Mouse (Mus musculus): ENCODE measurements at regions not wholly inside any gene's neighbourhood (a gene's known extent, or its start where the extent isn't known, plus 50 kb on each side); places are given as distances from the start of the nearest gene placed in this dataset.

GRCm38 (mm10) chr16:5507261-5507660 is 251.5 kb upstream of the Eef2kmt start:
- in situ Hi-C loops (cut with MboI; ENCODE audit: low sequenced_read_pairs in 2 of 2, unreplicated experiment in 2 of 2), result no loop called here
- Histone ChIP-seq H3K27ac (ENCODE audit: insufficient read depth, low read depth, low read length, poor library complexity, severe bottlenecking) (no peak overlapping the region), H3K4me3 (ENCODE audit: insufficient read depth in 1 of 2, low read depth in 1 of 2, low read length in 2 of 2, poor library complexity in 1 of 2, severe bottlenecking in 1 of 2) (no peak overlapping the region), H3K36me3 (ENCODE audit: control insufficient read depth, insufficient read depth, low read length, poor library complexity, severe bottlenecking) (no peaks in the 10 kb centered on the region), H3K4me1 (ENCODE audit: control insufficient read depth in 2 of 2, insufficient read depth in 2 of 2, low read length in 2 of 2, poor library complexity in 1 of 2) (no peaks in the 10 kb centered on the region), H3K9ac (ENCODE audit: insufficient read depth, low read depth, low read length, poor library complexity, severe bottlenecking) (no peak overlapping the region), H3K9me3 (ENCODE audit: control insufficient read depth, insufficient read depth, low read depth, low read length) (no peaks in the 10 kb centered on the region)
- DNase-seq (ENCODE audit: low read depth, low spot score), result no peak
- no peak for TF ChIP-seq MAFK (IDR thresholded peaks at IDR 0.05; ENCODE audit: insufficient read depth, low read depth, low read length)
- TF ChIP-seq HCFC1 (IDR thresholded peaks at IDR 0.05; ENCODE audit: borderline replicate concordance, insufficient read depth, low read length), result no peak
- TF ChIP-seq ZC3H11A (IDR thresholded peaks at IDR 0.05; ENCODE audit: borderline replicate concordance, low read depth, low read length), result no peak
- no peak for TF ChIP-seq CHD2 (IDR thresholded peaks at IDR 0.05; ENCODE audit: low read depth, low read length)
- no peak for TF ChIP-seq ZNF384 (IDR thresholded peaks at IDR 0.05; ENCODE audit: low read depth, low read length)

DNA sequence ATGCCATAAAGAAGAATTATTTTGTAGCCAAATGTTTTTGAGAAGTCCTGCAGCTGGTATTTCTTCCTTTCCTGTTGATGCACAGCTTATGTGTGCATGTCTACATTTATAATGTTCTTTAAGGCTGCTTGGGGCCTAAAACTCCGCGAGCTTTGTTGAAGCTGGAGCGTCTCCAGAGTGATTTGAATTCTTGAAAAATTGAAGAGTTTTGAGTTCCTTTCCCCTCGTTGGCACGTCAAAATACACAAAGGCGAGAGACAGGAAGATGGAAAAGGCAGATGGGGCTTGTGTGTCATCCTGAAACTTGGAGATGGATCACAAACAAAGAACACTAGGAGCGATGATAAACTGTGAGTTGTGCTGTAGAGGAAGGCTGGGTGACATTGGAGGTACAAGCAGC is 246.2 kb upstream of the Eef2kmt start:
- Histone ChIP-seq H3K4me1 (ENCODE audit: control insufficient read depth in 2 of 2, insufficient read depth in 2 of 2, low read length in 2 of 2, poor library complexity in 1 of 2) (no peaks in the 10 kb centered on the region), H3K27ac (ENCODE audit: insufficient read depth, low read depth, low read length, poor library complexity, severe bottlenecking) (no peak overlapping the region), H3K36me3 (ENCODE audit: control insufficient read depth, insufficient read depth, low read length, poor library complexity, severe bottlenecking) (no peaks in the 10 kb centered on the region), H3K9me3 (ENCODE audit: control insufficient read depth, insufficient read depth, low read depth, low read length) (no peaks in the 10 kb centered on the region), H3K4me3 (ENCODE audit: insufficient read depth in 1 of 2, low read depth in 1 of 2, low read length in 2 of 2, poor library complexity in 1 of 2, severe bottlenecking in 1 of 2) (no peak overlapping the region), H3K9ac (ENCODE audit: insufficient read depth, low read depth, low read length, poor library complexity, severe bottlenecking) (no peak overlapping the region)
- no peak for TF ChIP-seq MAFK (IDR thresholded peaks at IDR 0.05; ENCODE audit: insufficient read depth, low read depth, low read length)
- TF ChIP-seq CHD2 (IDR thresholded peaks at IDR 0.05; ENCODE audit: low read depth, low read length), result no peak
- TF ChIP-seq ZNF384 (IDR thresholded peaks at IDR 0.05; ENCODE audit: low read depth, low read length), result no peak
- no peak for TF ChIP-seq ZC3H11A (IDR thresholded peaks at IDR 0.05; ENCODE audit: borderline replicate concordance, low read depth, low read length)
- TF ChIP-seq HCFC1 (IDR thresholded peaks at IDR 0.05; ENCODE audit: borderline replicate concordance, insufficient read depth, low read length), result no peak
- no peak for DNase-seq (ENCODE audit: low read depth, low spot score)
- in situ Hi-C loops (cut with MboI; ENCODE audit: low sequenced_read_pairs in 2 of 2, unreplicated experiment in 2 of 2), result no loop called here

DNA sequence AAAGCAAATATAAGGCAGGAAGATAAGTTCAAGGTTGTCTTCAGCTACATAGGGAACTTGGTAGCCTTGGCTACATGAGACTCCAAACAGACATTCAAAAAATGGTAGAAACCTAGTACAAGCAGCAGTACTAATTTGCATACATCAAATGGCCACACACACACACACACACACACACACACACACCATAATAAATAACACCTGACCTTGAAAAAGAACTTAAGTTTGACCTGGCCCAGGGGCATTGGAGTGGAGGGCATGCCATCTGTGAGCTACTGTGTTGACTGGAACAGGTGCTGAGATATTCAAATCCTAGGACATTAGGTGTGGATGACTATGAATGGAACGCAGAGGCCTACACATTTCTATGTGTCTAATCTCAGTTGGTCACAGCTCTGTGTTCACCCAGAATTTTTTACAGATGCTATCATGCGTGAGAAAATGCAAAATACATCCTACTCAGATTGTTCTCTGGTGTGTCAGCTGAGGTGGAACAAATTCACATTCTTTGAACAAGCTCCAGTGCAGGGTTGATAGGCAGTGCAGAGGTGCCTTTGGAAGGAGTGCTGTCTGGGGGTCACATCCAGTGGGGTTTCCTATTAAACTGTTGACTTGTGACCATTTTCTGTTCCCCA is 240.4 kb upstream of the Eef2kmt start:
- no peaks in the 10 kb centered on the region for H3K9me3 ChIP-seq (ENCODE audit: control insufficient read depth, insufficient read depth, low read depth, low read length)
- H3K9ac ChIP-seq (ENCODE audit: insufficient read depth, low read depth, low read length, poor library complexity, severe bottlenecking), result no peak overlapping the region
- no peak overlapping the region for H3K27ac ChIP-seq (ENCODE audit: insufficient read depth, low read depth, low read length, poor library complexity, severe bottlenecking)
- in situ Hi-C loops (cut with MboI; ENCODE audit: low sequenced_read_pairs in 2 of 2, unreplicated experiment in 2 of 2), result no loop called here
- peaks cover 0 to 3% of the 10 kb centered on the region in 2 experiments; a peak in 1 of 4 replicates for H3K4me1 ChIP-seq (ENCODE audit: control insufficient read depth in 2 of 2, insufficient read depth in 2 of 2, low read length in 2 of 2, poor library complexity in 1 of 2)
- no peak for DNase-seq (ENCODE audit: low read depth, low spot score)
- H3K4me3 ChIP-seq (ENCODE audit: insufficient read depth in 1 of 2, low read depth in 1 of 2, low read length in 2 of 2, poor library complexity in 1 of 2, severe bottlenecking in 1 of 2), result no peak overlapping the region
- TF ChIP-seq ZNF384 (IDR thresholded peaks at IDR 0.05; ENCODE audit: low read depth, low read length) (no peak), ZC3H11A (IDR thresholded peaks at IDR 0.05; ENCODE audit: borderline replicate concordance, low read depth, low read length) (no peak)
- no peaks in the 10 kb centered on the region for H3K36me3 ChIP-seq (ENCODE audit: control insufficient read depth, insufficient read depth, low read length, poor library complexity, severe bottlenecking)

DNA sequence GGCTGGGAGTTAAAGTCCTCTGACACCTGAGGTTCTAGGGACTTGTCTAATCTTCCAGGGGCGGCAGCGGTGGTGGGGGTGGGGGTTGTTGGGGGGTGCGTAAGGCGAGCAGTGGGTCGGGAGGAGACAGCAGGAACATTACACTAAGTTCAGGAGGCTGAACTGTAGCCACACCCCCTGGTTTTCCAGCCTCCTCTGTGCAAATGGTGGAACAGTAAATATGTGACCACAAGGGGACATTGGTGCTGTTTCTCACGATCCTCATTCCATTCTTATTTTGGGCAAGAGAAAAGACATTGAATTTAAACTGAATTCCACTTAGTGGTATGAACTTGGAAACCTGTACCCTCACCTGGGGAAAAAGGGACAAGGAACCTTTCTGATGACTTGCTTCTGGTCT is 237.6 kb upstream of the Eef2kmt start:
- H3K4me1 ChIP-seq (ENCODE audit: control insufficient read depth in 2 of 2, insufficient read depth in 2 of 2, low read length in 2 of 2, poor library complexity in 1 of 2), result peaks cover 0 to 3% of the 10 kb centered on the region in 2 experiments; a peak in 1 of 4 replicates
- no peaks in the 10 kb centered on the region for H3K36me3 ChIP-seq (ENCODE audit: control insufficient read depth, insufficient read depth, low read length, poor library complexity, severe bottlenecking)
- no peak overlapping the region for H3K9ac ChIP-seq (ENCODE audit: insufficient read depth, low read depth, low read length, poor library complexity, severe bottlenecking)
- no peak for DNase-seq (ENCODE audit: low read depth, low spot score)
- in situ Hi-C loops (cut with MboI; ENCODE audit: low sequenced_read_pairs in 2 of 2, unreplicated experiment in 2 of 2), result no loop called here
- H3K4me3 ChIP-seq (ENCODE audit: insufficient read depth in 1 of 2, low read depth in 1 of 2, low read length in 2 of 2, poor library complexity in 1 of 2, severe bottlenecking in 1 of 2), result no peak overlapping the region
- H3K9me3 ChIP-seq (ENCODE audit: control insufficient read depth, insufficient read depth, low read depth, low read length), result no peaks in the 10 kb centered on the region
- no peak overlapping the region for H3K27ac ChIP-seq (ENCODE audit: insufficient read depth, low read depth, low read length, poor library complexity, severe bottlenecking)
- TF ChIP-seq ZC3H11A (IDR thresholded peaks at IDR 0.05; ENCODE audit: borderline replicate concordance, low read depth, low read length) (no peak), ZNF384 (IDR thresholded peaks at IDR 0.05; ENCODE audit: low read depth, low read length) (no peak), MAFK (IDR thresholded peaks at IDR 0.05; ENCODE audit: insufficient read depth, low read depth, low read length) (no peak), HCFC1 (IDR thresholded peaks at IDR 0.05; ENCODE audit: borderline replicate concordance, insufficient read depth, low read length) (no peak), CHD2 (IDR thresholded peaks at IDR 0.05; ENCODE audit: low read depth, low read length) (no peak)

- TF ChIP-seq HCFC1 (IDR thresholded peaks at IDR 0.05; ENCODE audit: borderline replicate concordance, insufficient read depth, low read length) (no peak), CHD2 (IDR thresholded peaks at IDR 0.05; ENCODE audit: low read depth, low read length) (no peak), MAFK (IDR thresholded peaks at IDR 0.05; ENCODE audit: insufficient read depth, low read depth, low read length) (no peak), ZNF384 (IDR thresholded peaks at IDR 0.05; ENCODE audit: low read depth, low read length) (no peak), ZC3H11A (IDR thresholded peaks at IDR 0.05; ENCODE audit: borderline replicate concordance, low read depth, low read length) (no peak)
- Histone ChIP-seq H3K36me3 (ENCODE audit: control insufficient read depth, insufficient read depth, low read length, poor library complexity, severe bottlenecking) (no peaks in the 10 kb centered on the region), H3K27ac (ENCODE audit: insufficient read depth, low read depth, low read length, poor library complexity, severe bottlenecking) (no peak overlapping the region), H3K4me1 (ENCODE audit: control insufficient read depth in 2 of 2, insufficient read depth in 2 of 2, low read length in 2 of 2, poor library complexity in 1 of 2) (no peaks in the 10 kb centered on the region), H3K4me3 (ENCODE audit: insufficient read depth in 1 of 2, low read depth in 1 of 2, low read length in 2 of 2, poor library complexity in 1 of 2, severe bottlenecking in 1 of 2) (no peak overlapping the region), H3K9me3 (ENCODE audit: control insufficient read depth, insufficient read depth, low read depth, low read length) (no peaks in the 10 kb centered on the region), H3K9ac (ENCODE audit: insufficient read depth, low read depth, low read length, poor library complexity, severe bottlenecking) (no peak overlapping the region)
- in situ Hi-C loops (cut with MboI; ENCODE audit: low sequenced_read_pairs in 2 of 2, unreplicated experiment in 2 of 2), result no loop called here
- no peak for DNase-seq (ENCODE audit: low read depth, low spot score)
These were observed 231.5 kb upstream of the Eef2kmt start for GRCm38 (mm10) chr16:5487259-5487658.

Data from ES-E14 (cell line).